Mouse (Mus musculus) kidney, embryonic 15.5 days (tissue): Measurements from ENCODE around the gene Kcnq2. TPM values are rescaled to one million over a fixed set of nuclear protein-coding genes. Genes with fewer than 3 reads are reported as not detected.

Experiments
- ATAC-seq: fragments of 200-750 bp; cut with Nextera tagmentation; replicated peaks from 2 replicates; pipeline ENCODE4 v1.8.0; 2017; ENCODE audit warnings: moderate TSS enrichment; ENCODE audit not compliant: low FRiP score
- H3K27ac ChIP-seq: fragments of 300-500 bp; sonication (generic); 2 replicates; pipeline ENCODE4 v1.5.1; 2015; ENCODE audit warnings: mild to moderate bottlenecking, inconsistent platforms
- H3K27me3 ChIP-seq: fragments of 300-500 bp; sonication (generic); 2 replicates; pipeline ENCODE4 v1.6.1; 2015; ENCODE audit warnings: inconsistent platforms
- H3K36me3 ChIP-seq: fragments of 300-500 bp; sonication (generic); 2 replicates; pipeline ENCODE4 v1.6.1; 2015; ENCODE audit warnings: inconsistent platforms
- H3K4me1 ChIP-seq: fragments of 300-500 bp; sonication (generic); 2 replicates; pipeline ENCODE4 v1.6.1; 2015; ENCODE audit warnings: inconsistent platforms
- H3K4me2 ChIP-seq: fragments of 300-500 bp; sonication (generic); 2 replicates; pipeline ENCODE4 v1.6.1; 2015; ENCODE audit warnings: moderate library complexity, mild to moderate bottlenecking, inconsistent platforms
- H3K4me3 ChIP-seq: fragments of 300-500 bp; sonication (generic); replicated peaks from 2 replicates; pipeline ENCODE4 v1.5.1; 2015; ENCODE audit warnings: mild to moderate bottlenecking, inconsistent platforms
- H3K9ac ChIP-seq: fragments of 300-500 bp; sonication (generic); 2 replicates; pipeline ENCODE4 v1.6.1; 2015; ENCODE audit warnings: mild to moderate bottlenecking, inconsistent platforms
- H3K9me3 ChIP-seq: fragments of 300-500 bp; sonication (generic); replicated peaks from 2 replicates; pipeline ENCODE4 v1.6.1; 2016; ENCODE audit warnings: inconsistent platforms
- WGBS: fragments of 180-500 bp; shearing (Covaris S2); methylation state at CpG from one replicate; pipeline ENCODE4 v1.1.7; 2015; ENCODE audit warnings: mixed read lengths; 5-methylcytosine and 5-hydroxymethylcytosine counted together
- polyA plus RNA-seq: library from polyadenylated mRNA; unstranded; fragments of >200 nt; fragmentation: Nextera tagmentation; extraction: Ambion mirVana; gene quantifications from 2 replicates; pipeline ENCODE4 v1.2.1, GENCODE M21; 2015

Gene Kcnq2
- polyA plus RNA-seq, 1 experiment from 2014 or later = 0.68 TPM

- Histone ChIP-seq H3K9me3 (no peaks in the 10 kb centered on the region), H3K4me2 (no peak overlapping the region), H3K27ac (no peak overlapping the region), H3K36me3 (no peaks in the 10 kb centered on the region), H3K27me3 (peaks cover 45% of the 10 kb centered on the region), H3K4me3 (no peak overlapping the region), H3K4me1 (peaks cover 21% of the 10 kb centered on the region), H3K9ac (no peak overlapping the region)
- no peak for ATAC-seq
- WGBS = 79% methylated on average over 7 of the region's 7 CpGs
Observed at GRCm38 (mm10) chr2:181035186-181035585, 99.9 kb downstream of the Kcnq2 start.

GRCm38 (mm10) chr2:181033310-181033709 lies 101.8 kb downstream of the Kcnq2 start:
- no peaks in the 10 kb centered on the region for H3K36me3 ChIP-seq
- no peak for ATAC-seq
- H3K27ac ChIP-seq = no peak overlapping the region
- peaks cover 7% of the 10 kb centered on the region for H3K4me1 ChIP-seq
- H3K4me2 ChIP-seq = no peak overlapping the region
- 60% methylated on average over 6 of the region's 6 CpGs for WGBS
- no peaks in the 10 kb centered on the region for H3K9me3 ChIP-seq
- H3K4me3 ChIP-seq = no peak overlapping the region
- peaks cover 27% of the 10 kb centered on the region for H3K27me3 ChIP-seq
- no peak overlapping the region for H3K9ac ChIP-seq

GRCm38 (mm10) chr2:181032407-181032806 lies 102.7 kb downstream of the Kcnq2 start:
- no peak; the same call in 1 of the 2 replicates for ATAC-seq
- H3K9ac ChIP-seq = no peak overlapping the region
- WGBS = 49% methylated on average over 5 of the region's 5 CpGs
- H3K4me2 ChIP-seq = no peak overlapping the region
- H3K27me3 ChIP-seq = peaks cover 18% of the 10 kb centered on the region
- H3K9me3 ChIP-seq = no peaks in the 10 kb centered on the region
- H3K4me1 ChIP-seq = no peaks in the 10 kb centered on the region
- no peak overlapping the region for H3K4me3 ChIP-seq
- H3K36me3 ChIP-seq = no peaks in the 10 kb centered on the region
- no peak overlapping the region for H3K27ac ChIP-seq

DNA sequence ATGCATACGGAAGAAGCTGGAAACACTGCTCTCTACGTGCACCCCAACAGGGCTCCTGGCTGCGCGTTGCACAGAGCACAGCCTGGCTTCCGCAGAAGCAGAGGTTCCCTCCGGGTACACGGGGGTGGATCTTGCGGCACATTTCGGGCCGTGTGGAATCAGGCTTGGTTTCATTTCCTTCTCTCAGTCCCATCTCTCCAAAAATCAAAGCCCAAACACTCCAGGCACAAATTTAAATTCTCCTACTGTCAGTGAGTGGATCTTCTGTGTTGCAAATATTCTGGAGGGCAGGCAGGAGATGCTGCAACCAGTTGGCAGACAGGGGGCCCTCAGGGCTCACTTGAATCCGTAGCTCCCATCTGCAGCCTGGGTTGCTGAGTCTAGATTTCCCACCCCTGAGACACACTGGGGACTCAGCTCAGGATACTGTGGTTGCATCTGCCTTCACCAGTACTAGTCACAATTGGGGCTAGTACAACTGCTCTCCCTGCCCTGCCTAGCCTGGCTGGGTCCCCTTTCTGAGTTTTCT lies 103.6 kb downstream of the Kcnq2 start:
- peaks cover 9% of the 10 kb centered on the region for H3K27me3 ChIP-seq
- no peaks in the 10 kb centered on the region for H3K4me1 ChIP-seq
- 81% methylated on average over 11 of the region's 11 CpGs for WGBS
- H3K4me3 ChIP-seq = no peak overlapping the region
- H3K36me3 ChIP-seq = no peaks in the 10 kb centered on the region
- no peaks in the 10 kb centered on the region for H3K9me3 ChIP-seq
- H3K27ac ChIP-seq = no peak overlapping the region
- no peak overlapping the region for H3K9ac ChIP-seq
- H3K4me2 ChIP-seq = no peak overlapping the region
- ATAC-seq = no peak

Other genes starting within 250 kb of the Kcnq2 start
- 58.2 and 61.6 TPM in 2 replicates for gene Ythdf1, start 214.4 kb downstream of the Kcnq2 start, polyA plus RNA-seq
- gene Birc7, start 206.3 kb downstream of the Kcnq2 start, polyA plus RNA-seq = not detected in 2 replicates
- 33.4 and 34.5 TPM in 2 replicates for gene Nkain4, start 180.6 kb downstream of the Kcnq2 start, polyA plus RNA-seq
- gene Arfgap1, start 168.1 kb downstream of the Kcnq2 start, polyA plus RNA-seq = 90.4 and 105 TPM in 2 replicates
- gene Col20a1, start 148.8 kb downstream of the Kcnq2 start, polyA plus RNA-seq = 0.69 and 0.75 TPM in 2 replicates
- gene Chrna4, start 91.8 kb downstream of the Kcnq2 start, polyA plus RNA-seq = 4.1 and 5.0 TPM in 2 replicates
- gene Eef1a2, start 21.7 kb upstream of the Kcnq2 start, polyA plus RNA-seq = 0.08 and 0.17 TPM in 2 replicates
- 315 and 330 TPM in 2 replicates for gene Ppdpf, start 51.9 kb upstream of the Kcnq2 start, polyA plus RNA-seq
- gene Ptk6, start 67.5 kb upstream of the Kcnq2 start, polyA plus RNA-seq = 0.04 TPM in 1 of 2 replicates, not detected in the other
- 0.24 and 0.45 TPM in 2 replicates for gene Srms, start 77.9 kb upstream of the Kcnq2 start, polyA plus RNA-seq
- gene Fndc11, start 84.7 kb upstream of the Kcnq2 start, polyA plus RNA-seq = 0.14 and 0.26 TPM in 2 replicates
- 1.3 and 1.6 TPM in 2 replicates for gene Helz2, start 106.7 kb upstream of the Kcnq2 start, polyA plus RNA-seq
- gene Gmeb2, start 152.7 kb upstream of the Kcnq2 start, polyA plus RNA-seq = 15.3 and 15.8 TPM in 2 replicates
- gene Stmn3, start 179.2 kb upstream of the Kcnq2 start, polyA plus RNA-seq = 5.1 and 17.3 TPM in 2 replicates
- gene Rtel1, start 184.4 kb upstream of the Kcnq2 start, polyA plus RNA-seq = 41.8 and 44.7 TPM in 2 replicates
- 41.7 and 43.7 TPM in 2 replicates for gene Zgpat, start 229.6 kb upstream of the Kcnq2 start, polyA plus RNA-seq
- gene Arfrp1, start 230.1 kb upstream of the Kcnq2 start, polyA plus RNA-seq = 69.4 and 71.8 TPM in 2 replicates
- 22.6 and 26.7 TPM in 2 replicates for gene Lime1, start 244.8 kb upstream of the Kcnq2 start, polyA plus RNA-seq